Mouse (Mus musculus) adrenal gland, postnatal 4 days (tissue): ENCODE data around the gene Ceacam2. TPM values are rescaled to one million over a fixed set of nuclear protein-coding genes. Genes with fewer than 3 reads are reported as not detected.
A peak's percentile ranks its signal among the peaks of the same experiment; 100 is the strongest.
"Not testable (repeated sequence)": the region's sequence is repeated elsewhere in the genome, so short reads cannot be mapped to it uniquely, and the experiment has no call there.

Experiments
- DNase-seq, 2 experiments: peaks; one replicate each; pipeline ENCODE4 v3.0.0; 2021 to 2022; ENCODE audit warnings: low spot score in 2 of 2, mixed read lengths in 2 of 2
- total RNA-seq, 2 experiments: library from RNA; stranded (reverse); gene quantifications; 2 replicates each; pipeline ENCODE4 v1.2.3; 2021

The Ceacam2 gene
- total RNA-seq, 2 experiments from 2014 or later, result 1.7 to 1.9 TPM

GRCm38 (mm10) chr7:25485061-25485460, 54.6 kb downstream of the Ceacam2 start:
- no peak for DNase-seq

- DNase-seq, result no peak
Measured at GRCm38 (mm10) chr7:25483133-25483735, 56.4 kb downstream of the Ceacam2 start.

- not testable (repeated sequence) for DNase-seq
Measured at GRCm38 (mm10) chr7:25480791-25481190, 58.9 kb downstream of the Ceacam2 start.

DNA sequence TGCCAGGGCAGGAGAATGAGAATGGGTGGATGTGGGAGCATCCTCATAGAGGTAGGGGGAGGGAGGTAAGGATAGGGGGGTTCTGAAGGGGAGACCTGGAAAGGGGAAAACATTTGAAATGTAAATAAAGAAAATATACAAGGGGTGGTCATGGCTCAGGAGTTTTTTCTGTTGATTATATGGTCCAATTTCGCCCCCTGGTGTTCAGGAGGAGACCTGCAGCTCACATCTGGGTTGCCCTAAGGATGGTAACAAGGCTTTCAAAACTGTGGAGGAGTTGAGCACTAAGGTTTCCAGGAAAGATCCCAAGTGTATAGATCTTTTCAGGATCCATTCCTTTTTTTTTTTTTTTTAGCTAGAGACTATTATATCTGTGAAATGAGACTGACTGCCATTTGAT, 60.2 kb downstream of the Ceacam2 start:
- DNase-seq, result no peak

- not testable (repeated sequence) for DNase-seq
Measured at GRCm38 (mm10) chr7:25477752-25478093, 61.9 kb downstream of the Ceacam2 start.

DNA sequence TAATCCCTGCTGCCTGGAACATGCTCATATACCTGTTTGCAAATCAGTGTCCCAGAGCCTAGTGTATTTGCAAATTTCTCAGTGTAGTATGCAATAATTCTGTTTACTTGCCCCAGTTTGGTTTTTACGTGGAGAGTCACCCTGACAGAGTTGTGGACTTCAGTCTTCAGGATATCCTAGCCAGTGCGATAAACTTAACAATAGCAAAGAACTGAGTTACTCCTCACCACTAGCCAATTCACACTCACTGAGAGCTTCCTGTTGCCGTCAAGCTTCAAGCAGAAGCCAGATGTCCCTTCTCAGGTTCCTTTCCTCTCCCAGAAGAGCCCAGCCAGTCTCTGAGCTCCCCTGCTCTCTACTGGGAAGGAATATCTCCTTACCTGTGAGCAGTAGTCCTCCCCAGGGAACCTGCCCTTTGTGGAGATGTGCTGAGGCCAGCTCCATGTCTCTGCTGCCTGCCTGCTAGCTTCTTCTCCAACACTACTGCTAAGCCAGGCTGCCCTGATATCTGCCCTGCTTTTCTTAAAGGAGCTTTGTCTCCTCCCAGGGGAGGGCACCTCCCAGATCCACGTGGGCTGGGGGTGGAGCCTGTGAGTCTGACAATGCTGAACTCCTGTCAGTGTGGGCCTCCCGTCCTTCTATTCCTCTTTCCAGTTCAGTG, 62.4 kb downstream of the Ceacam2 start, which contains the start of gene Ceacam1:
Gene Ceacam1 (minus strand): TSS at position 513 of the 661 bp plus-strand sequence.
- peak; percentile 17 to 30 for DNase-seq

GRCm38 (mm10) chr7:25471821-25472220, 67.8 kb downstream of the Ceacam2 start:
- DNase-seq, result not testable (repeated sequence)

Other genes starting within 250 kb of the Ceacam2 start
- 10 to 100 TPM; 62.9 to 70.0 TPM for gene Pafah1b3, start 241.9 kb downstream of the Ceacam2 start, total RNA-seq
- not detected for gene Prr19, start 238.4 kb downstream of the Ceacam2 start, total RNA-seq
- 1 to 10 TPM; 4.0 to 5.4 TPM for gene Tmem145, start 233.8 kb downstream of the Ceacam2 start, total RNA-seq
- gene Megf8, start 222.7 kb downstream of the Ceacam2 start, total RNA-seq, result 10 to 100 TPM; 51.4 to 55.6 TPM
- not detected for gene Cnfn, start 170.1 kb downstream of the Ceacam2 start, total RNA-seq
- 100 to 1,000 TPM; 139 to 178 TPM for gene Lipe, start 141.1 kb downstream of the Ceacam2 start, total RNA-seq
- gene Cxcl17, start 127.0 kb downstream of the Ceacam2 start, total RNA-seq, result not detected
- gene Ceacam1, start 62.3 kb downstream of the Ceacam2 start, total RNA-seq, result 10 to 100 TPM; 14.9 to 21.4 TPM
- 1 to 10 TPM in 1 of 2 experiments, not detected in 1; 2.5 TPM for gene Erich4, start 76.0 kb upstream of the Ceacam2 start, total RNA-seq
- 10 to 100 TPM; 34.3 to 34.5 TPM for gene Dmac2, start 79.6 kb upstream of the Ceacam2 start, total RNA-seq
- gene B3gnt8, start 86.8 kb upstream of the Ceacam2 start, total RNA-seq, result 1 to 10 TPM; 4.4 to 7.6 TPM
- 100 to 1,000 TPM; 103 to 112 TPM for gene Bckdha, start 119.1 kb upstream of the Ceacam2 start, total RNA-seq
- gene Exosc5, start 119.3 kb upstream of the Ceacam2 start, total RNA-seq, result 10 to 100 TPM; 50.6 to 53.0 TPM
- 1 to 10 TPM in 1 of 2 experiments, under 1 TPM in 1; 0.76 to 1.9 TPM for gene Tmem91, start 135.3 kb upstream of the Ceacam2 start, total RNA-seq
- 10 to 100 TPM; 21.5 to 24.1 TPM for gene B9d2, start 140.9 kb upstream of the Ceacam2 start, total RNA-seq
- gene Tgfb1, start 147.1 kb upstream of the Ceacam2 start, total RNA-seq, result 10 to 100 TPM; 47.3 to 48.9 TPM
- 10 to 100 TPM; 49.4 to 51.5 TPM for gene Ccdc97, start 179.2 kb upstream of the Ceacam2 start, total RNA-seq
- 100 to 1,000 TPM; 167 to 177 TPM for gene Hnrnpul1, start 214.9 kb upstream of the Ceacam2 start, total RNA-seq
- 100 to 1,000 TPM; 100 to 102 TPM for gene Axl, start 248.8 kb upstream of the Ceacam2 start, total RNA-seq